Mouse (Mus musculus): ENCODE measurements at regions not wholly inside any gene's neighbourhood (a gene's known extent, or its start where the extent isn't known, plus 50 kb on each side); places are given as distances from the start of the nearest gene placed in this dataset.

DNA sequence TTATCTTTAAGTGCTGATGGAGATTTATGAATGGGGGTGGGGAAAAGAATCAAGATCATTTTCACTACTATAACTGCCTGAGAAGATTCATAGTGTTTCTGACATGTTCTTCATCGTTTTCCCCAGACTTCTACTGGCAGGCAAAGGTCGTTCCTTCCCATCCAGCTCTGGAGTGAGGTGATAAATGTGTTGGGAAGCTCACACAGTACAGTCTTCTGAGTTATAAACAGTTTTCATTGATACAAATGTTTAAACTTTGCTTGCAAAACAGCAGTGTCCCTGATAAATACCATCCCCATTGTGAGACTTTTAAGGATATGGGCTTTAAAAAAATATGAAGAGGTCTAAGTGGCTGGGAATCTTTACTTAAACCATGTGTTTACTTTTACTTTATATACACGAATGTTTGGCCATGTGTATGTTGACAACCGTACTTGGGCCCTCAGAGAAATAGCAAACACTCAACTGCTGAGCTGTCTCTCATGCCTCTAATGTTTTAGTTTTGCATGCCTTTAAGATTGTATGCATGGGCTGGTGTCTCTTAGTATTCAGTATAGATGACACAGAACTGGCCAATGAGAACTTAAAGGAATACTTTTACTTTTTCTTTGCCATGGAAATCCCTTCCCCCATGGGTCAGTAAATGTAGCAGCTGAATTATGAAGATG lies 189.8 kb upstream of the Rora start:
- no peak for DNase-seq (ENCODE audit: low spot score in 2 of 2)

GRCm38 (mm10) chr9:68466671-68467070 lies 186.9 kb upstream of the Rora start:
- DNase-seq (ENCODE audit: low spot score in 2 of 2): no peak

- no peak for DNase-seq (ENCODE audit: low spot score in 2 of 2)
Observed at GRCm38 (mm10) chr9:68476391-68476790, 177.2 kb upstream of the Rora start.

DNA sequence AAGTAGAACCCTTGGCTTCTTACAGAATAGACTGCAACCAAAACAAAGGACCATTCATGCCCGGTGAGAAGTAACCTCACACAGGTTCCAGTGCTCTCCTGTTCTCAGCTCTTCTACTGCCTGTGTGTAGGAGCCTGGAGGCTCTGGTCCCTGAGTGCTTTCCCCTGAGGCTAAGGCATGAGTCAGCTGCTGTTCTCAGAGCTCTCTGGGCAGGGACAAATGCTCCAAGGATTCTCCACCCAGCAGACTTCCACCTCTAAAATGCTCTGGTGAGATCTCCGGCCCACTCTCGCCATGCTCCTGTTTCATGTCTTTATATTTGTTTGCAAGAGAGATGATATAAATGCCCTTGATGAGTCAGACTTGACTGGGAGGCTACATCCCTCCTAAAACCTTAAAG lies 176.1 kb upstream of the Rora start:
- DNase-seq (ENCODE audit: low spot score in 2 of 2): no peak

DNA sequence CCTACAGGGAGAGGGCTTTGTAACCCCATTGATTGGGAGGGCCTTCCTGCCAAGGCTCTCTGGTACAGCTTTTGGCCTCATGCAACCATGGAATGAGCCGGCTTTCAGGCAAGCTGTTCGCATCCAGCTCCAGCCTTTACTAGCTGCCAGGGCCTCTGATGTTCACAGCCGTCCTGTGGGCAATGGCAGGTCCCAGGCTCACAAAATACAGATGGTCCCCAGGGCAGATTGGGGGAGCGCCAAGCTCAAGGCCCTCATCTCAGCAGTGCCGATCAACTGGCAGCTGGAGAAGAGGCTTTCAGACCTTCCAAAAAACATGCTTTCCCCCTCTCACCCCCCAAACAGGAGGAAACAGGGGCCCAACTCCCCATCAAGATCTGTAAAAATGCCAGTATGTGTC lies 166.9 kb upstream of the Rora start:
- no peak for DNase-seq (ENCODE audit: low spot score in 2 of 2)

DNA sequence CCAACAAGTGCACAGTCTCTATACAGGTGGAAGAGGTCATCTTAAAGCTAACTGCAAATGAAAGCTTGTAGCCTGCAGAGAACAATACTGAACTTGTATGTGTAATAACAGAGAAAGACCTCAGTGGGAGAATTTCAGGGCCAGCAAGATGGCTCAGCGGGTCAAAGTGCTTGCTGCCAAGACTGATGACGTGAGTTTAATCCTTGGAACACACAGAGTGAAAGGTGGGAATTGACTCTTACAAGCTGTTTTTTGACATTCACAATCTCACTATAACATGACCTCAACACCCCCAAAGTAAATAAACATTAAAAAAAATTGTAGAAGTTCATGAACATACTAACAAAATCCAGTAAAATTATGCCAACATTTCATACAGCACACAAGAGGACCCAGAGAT lies 162.4 kb upstream of the Rora start:
- DNase-seq (ENCODE audit: low spot score in 2 of 2): no peak

DNA sequence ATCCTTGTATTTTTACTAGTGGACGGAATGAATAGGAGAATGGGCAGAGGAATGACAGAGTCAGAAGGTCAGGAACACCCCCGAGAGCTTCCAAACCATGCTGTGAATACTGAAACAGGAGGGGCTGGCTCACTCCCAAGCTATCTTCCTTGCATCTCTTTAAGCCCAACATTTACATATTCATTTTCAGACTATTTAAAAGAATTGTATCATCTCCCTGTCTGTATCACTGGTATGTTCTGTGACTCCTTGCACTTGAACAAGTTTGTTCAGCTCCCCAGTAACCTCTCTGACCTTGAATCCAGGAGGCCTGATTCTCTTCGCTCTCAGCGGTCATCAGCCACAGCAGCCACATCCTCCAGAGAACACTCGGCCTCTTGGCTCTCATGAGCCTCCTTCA lies 132.4 kb upstream of the Rora start:
- DNase-seq (ENCODE audit: low spot score in 2 of 2): no peak

DNA sequence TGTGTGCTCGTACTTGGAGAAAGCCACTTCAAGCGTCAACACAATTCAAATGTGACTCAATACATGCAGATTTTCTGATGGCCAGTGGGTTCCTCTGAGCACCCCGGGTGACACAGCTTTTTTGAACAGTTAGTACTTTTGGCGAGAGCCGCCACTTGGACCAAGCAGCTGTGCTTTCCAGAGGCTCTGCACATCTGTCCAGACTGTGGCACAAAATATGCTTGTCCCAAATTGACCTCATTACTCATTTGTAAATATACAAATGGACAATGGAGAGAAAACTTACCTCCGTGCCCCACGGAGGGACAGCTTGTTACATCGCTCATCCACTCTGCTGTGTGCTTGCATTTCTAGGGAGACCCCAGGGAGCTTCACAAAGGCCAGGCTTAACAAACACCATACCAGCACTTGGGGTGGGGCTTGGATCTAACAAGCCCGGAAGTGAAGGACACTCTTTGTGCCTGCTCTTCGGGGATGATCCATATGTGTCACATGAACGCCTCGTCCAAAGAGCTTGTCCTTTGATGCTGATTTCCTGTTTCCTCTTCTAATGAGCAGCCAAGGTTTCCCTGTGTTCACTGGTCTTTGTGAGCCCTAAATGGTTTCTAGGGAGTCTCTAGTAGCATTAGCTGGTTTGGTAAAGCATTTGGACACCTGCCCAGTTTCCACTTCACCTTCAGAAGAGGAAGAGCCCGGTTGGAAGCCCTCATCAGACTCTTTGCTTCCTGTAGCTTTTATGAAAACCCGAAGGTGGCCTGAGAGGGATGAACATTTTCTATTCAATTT lies 91.6 kb upstream of the Rora start:
- no peak for DNase-seq (ENCODE audit: low spot score in 2 of 2)

DNA sequence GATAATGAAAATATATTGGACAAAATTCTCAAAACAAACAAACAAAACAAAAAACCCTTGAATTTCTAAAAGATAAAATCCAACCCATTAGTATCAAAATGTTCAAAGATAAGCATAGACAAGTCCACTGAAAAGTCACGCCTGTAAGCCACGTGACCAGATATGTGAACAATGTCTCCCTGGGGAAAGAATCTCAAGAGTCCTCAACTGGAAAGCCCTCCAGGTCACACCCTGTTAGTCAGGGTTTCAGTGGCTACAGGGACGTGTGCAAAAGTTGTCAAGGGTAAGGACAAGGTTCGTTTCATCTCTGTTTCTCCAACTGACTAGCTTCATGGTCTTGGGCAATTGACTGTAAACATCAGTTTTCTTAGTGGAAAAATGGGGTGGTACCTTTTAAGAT lies 90.4 kb upstream of the Rora start:
- DNase-seq (ENCODE audit: low spot score in 2 of 2): no peak

GRCm38 (mm10) chr9:68585751-68586150 lies 67.8 kb upstream of the Rora start:
- no peak for DNase-seq (ENCODE audit: low spot score in 2 of 2)

DNA sequence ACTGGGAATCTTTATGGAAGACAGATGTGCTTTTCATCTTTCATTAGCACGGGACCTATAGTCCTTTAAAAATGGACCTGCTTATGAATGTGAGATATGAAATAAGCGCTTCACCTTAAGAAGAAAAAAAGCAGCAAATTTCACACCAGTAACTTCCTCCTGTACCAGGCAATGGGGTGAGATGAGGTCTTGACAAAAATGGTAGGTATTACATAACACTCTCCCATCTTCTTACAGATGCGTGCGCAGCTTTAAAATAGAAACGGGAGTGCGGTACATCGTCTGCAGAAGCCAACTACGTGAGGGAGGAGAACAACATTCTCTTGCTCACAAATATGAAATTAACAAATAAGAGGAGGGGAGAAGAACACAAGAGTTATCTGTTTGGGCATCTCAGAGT lies 62.6 kb upstream of the Rora start:
- no peak for DNase-seq (ENCODE audit: low spot score in 2 of 2)

GRCm38 (mm10) chr9:68592976-68593375 lies 60.6 kb upstream of the Rora start:
- no peak for DNase-seq (ENCODE audit: low spot score in 2 of 2)

DNA sequence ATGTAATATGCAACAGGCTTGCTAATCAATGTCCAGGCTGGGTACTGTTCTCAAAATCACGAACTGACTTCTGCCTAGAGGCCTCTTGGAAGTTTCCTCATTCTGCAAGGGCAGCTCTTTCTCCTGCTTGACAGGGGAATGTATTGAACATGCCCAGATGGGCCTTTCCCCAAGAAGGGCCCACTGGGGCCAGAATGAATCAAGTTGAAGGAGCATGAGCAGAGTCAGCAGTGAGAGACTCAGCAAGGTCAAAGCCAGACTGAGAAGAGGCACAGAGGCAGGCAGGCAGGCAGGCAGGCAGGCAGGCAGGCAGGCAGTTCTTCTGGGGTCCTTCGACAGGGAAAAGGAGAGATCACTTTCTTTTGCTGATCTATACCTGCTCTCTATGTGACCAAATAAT lies 59.0 kb upstream of the Rora start:
- DNase-seq (ENCODE audit: low spot score in 2 of 2): no peak

Measured in urinary bladder, adult 18-20 months (tissue).